Mouse (Mus musculus) erythroid progenitor cell, adult 5-6 weeks (primary cell): Measurements from ENCODE around the gene Edaradd. TPM values are rescaled to one million over a fixed set of nuclear protein-coding genes. Genes with fewer than 3 reads are reported as not detected.
A peak's percentile ranks its signal among the peaks of the same experiment; 100 is the strongest.
"Not testable (repeated sequence)": the region's sequence is repeated elsewhere in the genome, so short reads cannot be mapped to it uniquely, and the experiment has no call there.

Experiments
- ATAC-seq: replicated peaks from 2 replicates; pipeline ENCODE4 v1.8.0; 2016; ENCODE audit warnings: moderate number of reproducible peaks, mild to moderate bottlenecking, moderate TSS enrichment, inconsistent platforms; ENCODE audit not compliant: poor library complexity, low FRiP score, severe bottlenecking
- total RNA-seq, 2 experiments: library from RNA; stranded (forward) in 1 of 2; stranded (reverse) in 1 of 2; fragments of 150-400 nt in 1 of 2; fragments of 186-747, 209-891 nt in 1 of 2; gene quantifications; 2 replicates each; pipeline versions ENCODE4 v1.2.3 to v1.2.4; 2015 to 2017; ENCODE audit warnings: low replicate concordance in 2 of 2

The Edaradd gene
- total RNA-seq, 2 experiments from 2014 or later, result 1.1 to 1.3 TPM

DNA sequence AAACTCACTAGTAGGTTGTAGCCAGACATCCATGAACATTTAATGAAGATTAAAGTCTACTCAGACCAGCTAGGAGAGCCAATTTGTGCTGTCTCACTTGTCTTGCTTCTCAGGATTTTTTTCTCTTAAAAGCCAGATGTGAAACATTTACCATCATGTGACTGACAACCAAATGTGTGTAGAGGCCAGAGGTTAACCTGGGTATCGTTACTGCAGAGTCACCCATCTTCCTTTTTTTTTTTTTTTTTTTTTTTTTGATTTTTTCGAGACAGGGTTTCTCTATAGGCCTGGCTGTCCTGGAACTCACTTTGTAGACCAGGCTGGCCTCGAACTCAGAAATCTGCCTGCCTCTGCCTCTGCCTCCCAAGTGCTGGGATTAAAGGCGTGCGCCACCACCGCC is 56.1 kb downstream of the Edaradd start:
- not testable (repeated sequence) for ATAC-seq

DNA sequence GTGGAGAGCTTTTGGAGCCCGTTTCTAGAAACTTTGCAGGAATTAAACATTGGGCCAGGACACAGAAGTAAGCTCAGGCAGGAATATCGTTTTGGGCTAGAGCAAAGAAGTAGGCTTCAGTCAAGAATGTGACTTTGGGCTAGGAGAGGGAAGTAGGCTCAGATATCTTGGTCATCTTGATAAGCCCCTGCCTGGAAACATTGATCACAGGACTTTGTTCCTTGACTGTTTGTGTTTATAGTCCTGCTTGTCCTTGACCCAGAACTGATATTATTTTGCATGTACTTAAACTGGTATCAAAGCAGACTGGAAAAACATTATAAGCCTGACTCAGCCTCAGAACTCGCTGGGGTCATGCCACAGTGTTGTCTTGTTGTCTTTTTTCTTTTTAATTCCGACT is 57.6 kb downstream of the Edaradd start:
- ATAC-seq, result no peak

DNA sequence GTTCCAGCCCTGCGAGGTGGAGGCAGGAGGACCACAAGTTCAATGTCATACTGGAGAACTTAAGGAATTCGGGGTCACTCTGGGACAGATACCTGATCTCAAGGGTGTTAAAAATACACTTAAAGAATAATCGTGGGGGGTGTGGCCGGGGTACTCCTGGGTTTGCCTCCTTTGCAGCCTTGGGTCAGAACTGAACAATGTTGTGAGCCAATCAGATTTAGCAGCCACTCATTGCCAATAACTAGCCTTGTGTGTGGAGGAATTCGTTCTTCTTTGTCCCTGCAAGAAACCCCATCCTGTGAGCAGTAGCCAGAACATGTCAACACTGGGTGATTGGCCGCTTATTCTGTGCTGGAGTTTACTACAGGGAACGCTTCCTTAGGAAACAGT is 58.5 kb downstream of the Edaradd start:
- peak; percentile 4; the same call in 1 of the 2 replicates for ATAC-seq

DNA sequence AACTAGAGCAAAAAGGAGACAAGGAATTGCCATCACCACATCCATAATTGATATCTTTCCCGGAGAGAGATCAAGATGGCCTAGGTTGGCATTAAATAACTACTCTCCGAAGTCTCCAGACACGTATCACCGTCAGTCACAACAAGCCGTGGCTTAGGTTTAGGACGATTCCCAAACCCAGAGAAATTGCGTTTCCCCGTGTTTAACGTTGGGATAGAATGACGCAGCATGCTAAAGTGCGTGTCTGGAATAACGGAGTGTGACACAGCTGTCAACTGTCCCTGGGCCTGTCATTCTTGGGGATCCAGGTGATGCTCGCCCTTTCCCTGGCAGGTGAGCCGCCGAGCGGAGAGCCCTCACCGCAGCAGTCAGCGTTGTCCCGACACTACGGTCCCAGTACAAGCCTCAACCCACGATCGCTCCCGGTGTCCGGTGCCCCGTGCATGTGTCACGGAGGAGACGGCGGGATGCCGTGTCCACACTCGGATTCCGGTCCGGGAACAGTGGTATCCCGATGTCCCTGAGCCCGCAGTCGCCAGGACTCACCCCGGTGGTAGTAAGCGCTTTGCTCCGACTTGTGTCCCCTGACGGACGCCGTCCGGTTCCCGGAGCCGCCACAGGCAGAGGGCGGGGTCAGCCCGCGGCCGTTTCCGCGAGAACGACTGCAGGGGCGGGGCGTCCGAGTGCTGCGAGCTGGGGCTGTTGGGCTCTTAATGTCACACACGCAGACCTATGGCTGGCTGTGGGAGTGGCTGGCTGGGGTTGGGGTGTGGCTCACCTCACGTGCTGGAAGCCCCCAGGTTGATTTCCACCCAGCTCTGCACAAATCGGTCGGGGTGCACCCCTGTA is 59.1 kb downstream of the Edaradd start:
- ATAC-seq, result peak; percentile 96

DNA sequence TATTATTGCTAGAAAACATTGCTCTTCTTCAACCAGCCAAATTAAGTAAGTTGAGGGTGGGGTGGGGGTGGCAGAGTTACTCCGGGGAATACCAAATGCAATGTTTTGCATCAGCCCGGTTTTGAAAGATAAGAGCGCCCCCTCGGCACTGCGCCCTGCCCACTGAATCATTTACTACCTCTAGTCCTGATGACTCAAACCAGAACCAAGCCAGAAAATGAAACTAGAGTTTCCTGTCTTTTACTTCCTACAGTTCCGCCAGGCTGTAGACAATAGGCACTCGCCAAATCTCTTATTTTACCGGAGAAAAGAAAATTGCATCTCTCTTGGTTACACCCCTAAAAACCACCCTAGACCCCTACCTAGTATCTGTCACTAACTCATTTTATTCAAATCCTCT is 59.8 kb downstream of the Edaradd start:
- ATAC-seq, result peak; percentile 25

DNA sequence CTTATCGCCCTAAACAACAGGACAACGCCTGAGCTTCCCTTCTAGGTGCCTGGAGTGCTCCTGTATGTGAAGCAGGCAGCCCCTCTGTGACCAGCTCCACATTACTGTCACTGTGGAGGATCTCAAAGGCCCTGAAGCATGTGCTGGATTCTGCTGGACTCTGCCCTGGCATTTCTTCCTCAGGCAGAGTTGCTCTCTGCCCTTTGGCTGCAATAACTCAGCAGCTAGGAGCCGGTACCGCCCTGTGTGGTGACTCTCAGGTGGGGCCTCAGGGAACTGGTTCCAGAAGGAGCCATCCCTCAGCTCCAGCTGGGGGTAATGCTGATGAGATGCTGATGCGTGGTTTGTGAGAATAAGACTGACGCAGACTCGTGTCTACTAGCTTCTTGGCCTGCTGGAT is 63.5 kb downstream of the Edaradd start:
- no peak for ATAC-seq

DNA sequence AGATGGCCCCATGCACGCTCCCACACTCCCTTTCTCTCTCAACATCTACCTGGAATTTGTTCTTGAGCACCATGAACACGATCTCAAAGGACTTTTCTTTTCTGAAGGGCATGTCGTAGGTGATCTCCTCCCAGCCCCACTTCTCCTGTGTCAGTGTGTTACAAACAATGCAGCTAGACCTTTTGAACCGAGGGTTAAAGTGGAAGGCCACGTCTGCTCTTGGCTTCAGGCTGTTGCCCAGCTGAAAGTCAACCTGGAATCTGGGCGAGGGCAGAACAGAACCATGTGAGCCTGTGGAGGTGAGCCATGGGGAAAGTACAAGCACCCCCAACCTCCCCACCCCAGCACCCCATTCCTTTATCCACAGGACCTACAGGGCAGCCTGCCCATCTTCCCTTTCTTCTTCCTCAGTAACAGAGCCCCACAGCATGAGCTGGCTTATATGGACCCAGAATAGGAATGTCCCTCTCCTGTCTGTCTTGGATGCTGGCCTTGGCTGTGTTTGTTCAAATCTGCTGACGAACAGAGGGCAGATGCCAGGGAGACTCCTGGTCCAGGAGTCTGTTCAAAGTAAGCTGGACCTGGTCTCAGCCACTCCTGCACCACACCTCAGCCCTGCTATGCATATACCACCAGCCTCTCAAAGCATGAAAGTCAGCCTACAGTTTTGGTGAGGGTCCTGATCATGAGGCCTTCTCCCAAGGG is 65.4 kb downstream of the Edaradd start:
- no peak for ATAC-seq

DNA sequence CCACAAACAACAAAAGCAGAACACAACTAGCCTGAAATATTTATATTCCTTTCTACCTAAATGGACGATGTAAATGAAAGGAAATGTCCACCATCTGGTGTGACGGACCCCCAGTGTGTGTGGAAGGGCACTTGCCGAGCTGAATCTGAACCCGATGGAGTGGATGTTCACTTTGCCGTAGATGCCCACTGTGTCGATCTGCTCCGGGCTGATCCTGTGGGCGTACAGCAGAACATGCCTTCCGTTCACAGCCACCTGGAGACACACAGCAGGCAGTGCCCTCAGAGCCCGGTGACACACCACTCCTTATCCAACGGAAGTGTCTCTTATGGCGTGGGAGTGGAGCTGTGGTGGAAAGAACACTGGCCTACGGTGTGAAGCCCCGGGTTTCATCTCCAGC is 67.1 kb downstream of the Edaradd start:
- no peak for ATAC-seq

DNA sequence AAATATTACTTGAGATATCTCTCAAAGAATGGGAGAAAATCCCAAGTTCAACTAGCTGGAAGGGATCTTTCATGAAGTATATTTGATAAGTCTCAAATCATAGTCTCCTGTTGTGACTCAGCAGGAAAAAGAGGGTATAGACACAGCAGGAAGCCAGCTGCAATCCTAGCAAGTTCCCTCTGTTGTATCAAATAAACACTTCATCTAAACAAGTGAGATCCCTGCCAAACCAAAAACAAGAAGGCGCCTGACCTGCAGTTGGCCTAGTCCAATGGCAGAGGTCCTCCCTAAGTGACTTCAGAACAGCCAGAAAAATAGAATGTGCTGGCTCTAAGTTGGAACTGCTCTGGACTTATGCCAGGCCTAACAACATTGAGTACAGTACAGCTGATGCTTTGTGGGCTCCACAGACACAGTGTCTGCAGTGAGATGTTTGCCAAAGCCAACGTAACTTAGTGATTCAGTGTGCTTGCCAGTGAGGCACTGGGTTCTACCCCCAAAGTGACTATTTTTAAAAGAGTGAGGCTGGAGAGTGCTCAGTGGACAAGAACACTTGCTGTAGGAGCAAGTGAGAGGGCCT is 78.1 kb downstream of the Edaradd start:
- no peak for ATAC-seq

DNA sequence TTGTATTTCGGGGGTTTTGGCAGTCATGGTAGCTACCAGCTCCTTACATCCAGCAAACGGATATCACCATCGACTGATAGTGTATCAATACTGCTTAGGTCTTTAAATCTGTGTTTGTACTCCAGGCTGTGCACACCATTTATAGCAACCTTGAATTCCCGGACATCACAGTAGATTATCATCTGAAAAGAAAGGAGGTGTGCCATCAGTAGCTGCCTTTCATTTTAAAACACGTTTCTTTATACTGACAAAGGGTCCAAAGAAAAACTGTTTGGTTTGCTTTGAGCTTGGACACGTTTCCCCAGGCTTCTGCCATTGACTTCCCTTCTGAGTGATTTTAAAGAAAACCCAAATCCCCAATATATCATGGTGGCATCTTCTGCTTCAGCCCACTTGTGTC is 79.4 kb downstream of the Edaradd start:
- ATAC-seq, result no peak

DNA sequence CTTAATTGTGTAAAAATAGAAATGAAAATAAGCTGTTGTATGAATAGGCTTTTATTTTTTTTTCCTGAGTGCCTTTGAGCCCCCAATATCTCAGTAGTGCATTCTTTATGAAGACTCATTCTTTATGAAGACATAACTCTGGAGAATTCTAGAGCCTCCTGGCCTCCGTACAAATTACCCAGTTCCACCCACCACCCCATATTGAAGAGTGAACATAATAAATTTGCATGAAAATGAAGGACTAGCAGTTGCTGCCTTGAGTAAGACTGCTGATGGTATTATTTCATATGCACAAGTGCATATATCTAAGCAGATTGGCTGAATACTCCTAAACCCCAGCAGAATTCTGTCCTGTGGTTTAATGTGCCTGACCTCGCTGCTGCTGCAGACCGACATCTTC is 80.7 kb downstream of the Edaradd start:
- ATAC-seq, result no peak

DNA sequence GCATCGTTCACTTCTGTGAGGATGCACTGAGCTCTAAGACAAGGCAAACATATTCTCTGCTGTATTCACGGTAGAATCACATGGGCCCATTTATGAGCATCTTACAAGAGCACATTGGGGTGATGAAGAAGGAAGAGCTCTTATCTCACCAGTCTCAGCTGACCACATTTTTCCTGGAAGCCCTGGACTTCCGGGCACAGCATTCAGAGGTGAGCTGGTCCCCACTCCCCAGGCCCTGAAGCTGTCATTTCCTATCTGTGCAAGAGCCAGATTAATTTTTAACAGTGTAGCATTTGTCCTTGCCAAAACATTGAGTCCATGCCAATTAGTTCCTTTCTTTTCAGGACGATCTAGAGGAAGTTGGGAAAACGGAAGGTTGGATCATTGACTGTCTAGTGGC is 86.4 kb downstream of the Edaradd start:
- no peak for ATAC-seq

DNA sequence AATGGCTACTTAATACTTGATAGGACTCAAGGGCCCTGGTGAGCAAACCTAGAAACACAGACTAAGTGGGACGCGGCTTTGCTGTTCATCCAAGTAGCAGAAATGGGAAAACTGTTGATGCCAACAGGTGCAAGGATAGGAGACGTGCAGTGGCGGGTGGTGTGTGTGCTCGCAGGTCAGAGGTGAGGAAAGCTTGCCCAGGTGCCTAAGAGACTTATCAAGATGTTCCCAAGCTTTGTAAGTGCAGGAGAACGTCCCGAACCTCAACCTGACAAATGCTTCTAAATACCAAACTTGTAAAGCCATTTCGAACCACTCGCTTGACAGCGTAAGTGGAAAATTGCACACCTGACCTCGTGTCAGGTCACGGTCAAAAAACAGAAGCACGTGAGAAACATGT is 91.7 kb downstream of the Edaradd start:
- ATAC-seq, result no peak

Other genes with a start within 250 kb of the Edaradd start
- gene Actn2, start 179.7 kb downstream of the Edaradd start, total RNA-seq (2015; ENCODE audit: low replicate concordance), result 2.9 TPM in 1 of 2 replicates, not detected in the other
- not detected in 2 replicates for gene Actn2, start 179.7 kb downstream of the Edaradd start, total RNA-seq (2017; ENCODE audit: low replicate concordance)
- 7.2 and 14.3 TPM in 2 replicates for gene Heatr1, start 125.4 kb downstream of the Edaradd start, total RNA-seq (2015; ENCODE audit: low replicate concordance)
- 10.0 and 13.1 TPM in 2 replicates for gene Heatr1, start 125.4 kb downstream of the Edaradd start, total RNA-seq (2017; ENCODE audit: low replicate concordance)
- gene Lgals8, start 55.5 kb downstream of the Edaradd start, total RNA-seq (2015; ENCODE audit: low replicate concordance), result 17.2 and 28.8 TPM in 2 replicates
- gene Lgals8, start 55.5 kb downstream of the Edaradd start, total RNA-seq (2017; ENCODE audit: low replicate concordance), result 15.1 and 16.4 TPM in 2 replicates
- 4.2 and 4.3 TPM in 2 replicates for gene Ero1lb, start 45.4 kb upstream of the Edaradd start, total RNA-seq (2015; ENCODE audit: low replicate concordance)
- 1.5 and 2.1 TPM in 2 replicates for gene Ero1lb, start 45.4 kb upstream of the Edaradd start, total RNA-seq (2017; ENCODE audit: low replicate concordance)